Mouse (Mus musculus): ENCODE data around the gene Tas2r118. TPM values are rescaled to one million over a fixed set of nuclear protein-coding genes. Genes with fewer than 3 reads are reported as not detected.

Gene Tas2r118
- polyA plus RNA-seq (2012; rRNA removed), result not detected in 2 replicates

DNA sequence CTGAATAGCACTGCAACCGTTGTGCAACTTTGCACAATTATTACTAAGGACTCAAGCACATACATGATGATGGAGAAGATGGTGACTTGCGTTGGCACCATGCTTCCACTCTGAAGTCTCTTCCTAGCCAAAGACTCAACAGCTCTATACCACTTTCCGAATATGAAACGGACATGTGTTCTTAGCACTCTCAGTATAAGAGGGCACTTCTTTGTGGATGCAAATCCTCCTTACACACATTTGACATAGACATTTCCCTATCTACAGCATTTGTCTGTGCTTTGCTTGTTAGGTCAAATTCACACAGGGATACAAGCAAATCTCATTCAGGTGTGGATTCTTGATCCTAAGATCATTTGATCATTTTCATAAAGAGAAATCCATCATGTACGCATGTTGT is at the start of gene Tas2r118:
Gene Tas2r118 (minus strand): TSS at position 101 of the 400 bp plus-strand sequence.

Other genes with a start within 250 kb of the Tas2r118 start
- 10.5 and 11.0 TPM in 2 replicates for gene Cadps2, start 130.6 kb downstream of the Tas2r118 start, polyA plus RNA-seq (2012; rRNA removed)
- 2.3 and 6.9 TPM in 2 replicates for gene Slc13a1, start 198.0 kb upstream of the Tas2r118 start, polyA plus RNA-seq (2012; rRNA removed)